Mouse (Mus musculus) stomach, embryonic 16.5 days (tissue): ENCODE data around the gene Fcgbp. TPM values are rescaled to one million over a fixed set of nuclear protein-coding genes. Genes with fewer than 3 reads are reported as not detected.

Experiments used
- ATAC-seq: fragments of 200-750 bp; cut with Nextera tagmentation; 2 replicates; pipeline ENCODE4 v1.8.0; 2017; ENCODE audit warnings: moderate number of reproducible peaks, moderate TSS enrichment; ENCODE audit not compliant: insufficient read depth, low FRiP score
- H3K27ac ChIP-seq: fragments of 300-500 bp; sonication (generic); 2 replicates; pipeline ENCODE4 v1.5.1; 2014; ENCODE audit warnings: low read length
- H3K27me3 ChIP-seq: fragments of 300-500 bp; sonication (generic); 2 replicates; pipeline ENCODE4 v1.6.1; 2014; ENCODE audit warnings: low read length, control low read depth, mixed read lengths; ENCODE audit not compliant: control insufficient read depth, insufficient read depth
- H3K36me3 ChIP-seq: fragments of 300-500 bp; sonication (generic); 2 replicates; pipeline ENCODE4 v1.6.1; 2014; ENCODE audit warnings: low read length; ENCODE audit not compliant: control insufficient read depth, insufficient read depth
- H3K4me1 ChIP-seq: fragments of 300-500 bp; sonication (generic); 2 replicates; pipeline ENCODE4 v1.6.1; 2014; ENCODE audit warnings: low read length, control low read depth, mixed read lengths; ENCODE audit not compliant: control insufficient read depth, insufficient read depth
- H3K4me2 ChIP-seq: fragments of 300-500 bp; sonication (generic); 2 replicates; pipeline ENCODE4 v1.6.1; 2014; ENCODE audit warnings: low read depth, low read length, mixed read lengths
- H3K4me3 ChIP-seq: fragments of 300-500 bp; sonication (generic); replicated peaks from 2 replicates; pipeline ENCODE4 v1.5.1; 2014; ENCODE audit warnings: mild to moderate bottlenecking, low read length
- H3K9ac ChIP-seq: fragments of 300-500 bp; sonication (generic); 2 replicates; pipeline ENCODE4 v1.6.1; 2014; ENCODE audit warnings: low read length
- H3K9me3 ChIP-seq: fragments of 300-500 bp; sonication (generic); replicated peaks from 2 replicates; pipeline ENCODE4 v1.6.1; 2016; ENCODE audit warnings: low read length, control low read depth; ENCODE audit not compliant: control insufficient read depth
- WGBS: fragments of 180-500 bp; shearing (Covaris S2); extraction: QIAGEN DNeasy Blood & Tissue Kit; methylation state at CpG from one replicate; pipeline ENCODE4 v1.1.7; 2014; 5-methylcytosine and 5-hydroxymethylcytosine counted together
- polyA plus RNA-seq: library from polyadenylated mRNA; unstranded; fragments of >200 nt; fragmentation: Nextera tagmentation; extraction: Ambion mirVana; gene quantifications from 2 replicates; pipeline ENCODE4 v1.2.1, GENCODE M21; 2015

Gene Fcgbp
- polyA plus RNA-seq, 1 experiment from 2014 or later, result 45.7 TPM

GRCm38 (mm10) chr7:28165406-28165805 lies 94.4 kb downstream of the Fcgbp start:
- ATAC-seq, result no peak
- Histone ChIP-seq H3K4me1 (peaks cover 7% of the 10 kb centered on the region), H3K9me3 (peaks cover 4% of the 10 kb centered on the region; the same call in 1 of the 2 replicates), H3K9ac (no peak overlapping the region), H3K4me2 (no peak overlapping the region), H3K4me3 (no peak overlapping the region), H3K27ac (no peak overlapping the region), H3K27me3 (no peaks in the 10 kb centered on the region), H3K36me3 (no peaks in the 10 kb centered on the region)
- 79% methylated on average over 6 of the region's 6 CpGs for WGBS

DNA sequence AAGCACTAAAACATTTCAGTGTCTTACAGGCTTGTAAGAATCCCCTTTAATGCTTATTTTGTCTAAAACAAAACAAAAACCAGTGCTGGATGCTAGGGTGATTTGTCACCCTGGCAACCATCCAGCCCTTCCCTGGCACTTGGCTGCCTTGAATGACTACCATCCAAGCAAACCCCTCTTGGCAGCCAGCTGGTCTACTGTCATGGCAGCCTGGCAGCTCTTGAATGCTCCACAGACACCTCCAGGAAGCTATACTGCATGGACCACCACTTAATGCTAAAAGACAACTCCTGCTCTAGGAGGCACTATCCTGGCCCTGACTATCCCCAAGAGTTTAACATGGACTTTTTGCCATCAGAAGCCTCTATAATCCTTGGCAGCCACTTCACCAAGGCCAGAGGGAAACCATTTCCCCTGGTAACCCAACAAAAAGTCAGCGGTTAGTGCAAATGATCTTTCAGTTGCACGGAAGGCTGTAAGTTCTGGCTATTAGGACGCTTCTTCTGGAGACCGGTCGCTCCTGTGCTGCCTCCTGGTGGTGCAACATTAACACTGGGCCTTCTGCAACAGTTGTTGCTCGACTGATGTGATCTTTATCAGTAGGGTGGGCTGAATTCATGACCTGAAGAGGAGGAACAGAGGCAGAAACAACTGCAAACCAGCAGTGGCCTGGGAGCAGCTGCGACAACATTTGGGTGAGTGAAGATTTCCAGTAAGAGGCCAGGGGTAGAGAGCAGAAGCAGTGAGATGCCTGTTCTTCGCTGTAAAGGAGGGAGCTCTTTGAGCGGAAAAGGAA lies 97.5 kb downstream of the Fcgbp start:
- no peak for ATAC-seq
- no peaks in the 10 kb centered on the region for H3K36me3 ChIP-seq
- H3K9ac ChIP-seq, result peak overlapping the region; percentile 87

GRCm38 (mm10) chr7:28169489-28170422 lies 98.7 kb downstream of the Fcgbp start, which contains the start of gene Fbl:
TSS of gene Fbl (plus strand) at chr7:28169710.
- Histone ChIP-seq H3K27me3 (no peaks in the 10 kb centered on the region), H3K4me1 (peaks cover 15% of the 10 kb centered on the region), H3K4me3 (peak within 1 kb of the TSS; percentile 88), H3K9ac (peak within 1 kb of the TSS; percentile 87), H3K4me2 (peak within 1 kb of the TSS; percentile 83), H3K9me3 (peaks cover 4% of the 10 kb centered on the region; the same call in 1 of the 2 replicates), H3K36me3 (no peaks in the 10 kb centered on the region), H3K27ac (peak within 1 kb of the TSS; percentile 92)
- ATAC-seq, result peak; percentile 94
- WGBS, result under 1% methylated on average over 80 of the region's 80 CpGs

More for the DNA sequence above, 97.5 kb downstream of the Fcgbp start:
- 4% methylated on average over 9 of the region's 9 CpGs for WGBS
- no peaks in the 10 kb centered on the region for H3K27me3 ChIP-seq
- peaks cover 4% of the 10 kb centered on the region; the same call in 1 of the 2 replicates for H3K9me3 ChIP-seq
- H3K4me2 ChIP-seq, result peak overlapping the region; percentile 83
- H3K4me1 ChIP-seq, result peaks cover 15% of the 10 kb centered on the region
- H3K27ac ChIP-seq, result peak overlapping the region; percentile 92
- peak overlapping the region; percentile 88 for H3K4me3 ChIP-seq

Other genes starting within 250 kb of the Fcgbp start
- gene Zfp59, start 232.6 kb upstream of the Fcgbp start, polyA plus RNA-seq, result 6.4 and 6.7 TPM in 2 replicates
- gene Zfp607a, start 213.7 kb upstream of the Fcgbp start, polyA plus RNA-seq, result 3.9 and 4.6 TPM in 2 replicates
- gene Zfp974, start 141.8 kb upstream of the Fcgbp start, polyA plus RNA-seq, result 8.4 and 9.4 TPM in 2 replicates
- gene Zfp780b, start 92.1 kb upstream of the Fcgbp start, polyA plus RNA-seq, result 18.5 and 18.8 TPM in 2 replicates
- gene Zfp850, start 57.1 kb upstream of the Fcgbp start, polyA plus RNA-seq, result 3.6 TPM in 2 replicates
- 245 and 251 TPM in 2 replicates for gene Psmc4, start 21.1 kb upstream of the Fcgbp start, polyA plus RNA-seq
- 0.03 and 0.04 TPM in 2 replicates for gene 9530053A07Rik, start 58.2 kb downstream of the Fcgbp start, polyA plus RNA-seq
- gene Fbl, start 98.5 kb downstream of the Fcgbp start, polyA plus RNA-seq, result 60.0 and 86.3 TPM in 2 replicates
- 6.2 and 7.0 TPM in 2 replicates for gene Dyrk1b, start 108.2 kb downstream of the Fcgbp start, polyA plus RNA-seq
- 1.1 and 1.2 TPM in 2 replicates for gene Eid2, start 196.6 kb downstream of the Fcgbp start, polyA plus RNA-seq
- 5.9 and 7.9 TPM in 2 replicates for gene Eid2b, start 206.5 kb downstream of the Fcgbp start, polyA plus RNA-seq
- 0.14 TPM in 1 of 2 replicates, not detected in the other for gene Selenov, start 219.9 kb downstream of the Fcgbp start, polyA plus RNA-seq
- 1.3 TPM in 2 replicates for gene Dll3, start 231.0 kb downstream of the Fcgbp start, polyA plus RNA-seq
- 113 and 116 TPM in 2 replicates for gene Timm50, start 240.8 kb downstream of the Fcgbp start, polyA plus RNA-seq